Comparison of ENCODE assay signal across 8 mouse cellular contexts in genomic region chr10:7470457-7470856, GRCm38 (mm10). TPM values are rescaled to one million over a fixed set of nuclear protein-coding genes. Genes with fewer than 3 reads are reported as not detected.
A peak's percentile ranks its signal among the peaks of the same experiment; 100 is the strongest.
DNase-seq lines count a peak whose midpoint lies in the region; ATAC-seq and TF ChIP-seq lines count a peak whose summit lies in the region.

No protein-coding gene starts in this region.

- ATAC-seq in kidney, embryonic 16.5 days (ENCODE audit: low FRiP score, low TSS enrichment) = no peak
- ATAC-seq in midbrain, postnatal 0 days (ENCODE audit: low FRiP score) = no peak

- peak overlapping the region; percentile 53 for H3K4me2 ChIP-seq in kidney, embryonic 16.5 days (replicated peaks; ENCODE audit: low read depth, low read length)
- peak overlapping the region; percentile 6; the same call in 1 of the 2 replicates for H3K4me2 ChIP-seq in midbrain, postnatal 0 days (ENCODE audit: low read depth, low read length, poor library complexity, severe bottlenecking)

- TF ChIP-seq CTCF in midbrain, postnatal 0 days (IDR thresholded peaks at IDR 0.05) = no peak

- WGBS in kidney, embryonic 16.5 days = 13% methylated on average over 7 of the region's 7 CpGs
- WGBS in embryonic facial prominence, embryonic 10.5 days = 16% methylated on average over 7 of the region's 7 CpGs
- 13% methylated on average over 7 of the region's 7 CpGs for WGBS in midbrain, postnatal 0 days

- H3K9ac ChIP-seq in kidney, embryonic 16.5 days (replicated peaks; ENCODE audit: low read length) = no peak overlapping the region; the same call in 1 of the 2 replicates
- no peak overlapping the region for H3K9ac ChIP-seq in midbrain, postnatal 0 days (replicated peaks; ENCODE audit: low read length, poor library complexity, severe bottlenecking)

- intact Hi-C loops in gastrocnemius, postnatal 36 days (cut with DNase I) = no loop called here

- no peaks in the 10 kb centered on the region for H3K36me3 ChIP-seq in kidney, embryonic 16.5 days (ENCODE audit: insufficient read depth, low read length)
- no peaks in the 10 kb centered on the region for H3K36me3 ChIP-seq in embryonic facial prominence, embryonic 10.5 days (replicated peaks)
- no peaks in the 10 kb centered on the region for H3K36me3 ChIP-seq in midbrain, postnatal 0 days (ENCODE audit: insufficient read depth, low read length)

- no peaks in the 10 kb centered on the region for H3K4me1 ChIP-seq in kidney, embryonic 16.5 days (ENCODE audit: insufficient read depth, low read length)
- no peaks in the 10 kb centered on the region for H3K4me1 ChIP-seq in embryonic facial prominence, embryonic 10.5 days
- no peaks in the 10 kb centered on the region for H3K4me1 ChIP-seq in midbrain, postnatal 0 days (ENCODE audit: insufficient read depth, low read length)

- DNase-seq in kidney, adult 9 months = no peak
- DNase-seq in embryonic facial prominence, embryonic 10.5 days (ENCODE audit: low spot score) = peak; percentile 8
- peak; percentile 36 for DNase-seq in induced T-regulatory cell, adult 2 months (ENCODE audit: low read depth)
- DNase-seq in midbrain, postnatal 0 days (ENCODE audit: low spot score) = no peak
- DNase-seq in layer of hippocampus, postnatal 25 days (ENCODE audit: extremely low spot score in 1 of 2, low spot score in 1 of 2) = no peak
- DNase-seq in gastrocnemius, postnatal 36 days = no peak
- no peak for DNase-seq in natural killer cell, adult 2 months (ENCODE audit: low spot score in 2 of 2)

- no peak overlapping the region for H3K27ac ChIP-seq in kidney, embryonic 16.5 days (ENCODE audit: low read length)
- H3K27ac ChIP-seq in embryonic facial prominence, embryonic 10.5 days (replicated peaks) = no peak overlapping the region
- H3K27ac ChIP-seq in midbrain, postnatal 0 days (ENCODE audit: low read depth, low read length) = no peak overlapping the region

- H3K27me3 ChIP-seq in kidney, embryonic 16.5 days (ENCODE audit: insufficient read depth, low read length) = no peaks in the 10 kb centered on the region
- H3K27me3 ChIP-seq in embryonic facial prominence, embryonic 10.5 days (replicated peaks; ENCODE audit: low read depth, poor library complexity, severe bottlenecking) = no peaks in the 10 kb centered on the region
- H3K27me3 ChIP-seq in midbrain, postnatal 0 days (ENCODE audit: insufficient read depth, low read length) = no peaks in the 10 kb centered on the region

- H3K9me3 ChIP-seq in kidney, embryonic 16.5 days (ENCODE audit: low read length) = no peaks in the 10 kb centered on the region
- no peaks in the 10 kb centered on the region; the same call in 1 of the 2 replicates for H3K9me3 ChIP-seq in embryonic facial prominence, embryonic 10.5 days
- no peaks in the 10 kb centered on the region for H3K9me3 ChIP-seq in midbrain, postnatal 0 days (ENCODE audit: low read length)

- peak overlapping the region; percentile 32 for H3K4me3 ChIP-seq in kidney, embryonic 16.5 days (ENCODE audit: low read length)
- H3K4me3 ChIP-seq in embryonic facial prominence, embryonic 10.5 days = peak overlapping the region; percentile 37; the same call in 1 of the 2 replicates
- no peak overlapping the region for H3K4me3 ChIP-seq in midbrain, postnatal 0 days (ENCODE audit: low read depth, low read length)

RNA-seq across cellular contexts. Expression of gene Ulbp1, which starts 3.0 kb away (rescaled TPM):
- 2.5 and 3.6 TPM in 2 replicates for polyA plus RNA-seq in kidney, embryonic 16.5 days (2015; fragmentation: Nextera tagmentation; extraction: Ambion mirVana)
- polyA plus RNA-seq in embryonic facial prominence, embryonic 10.5 days (2016; fragmentation: Nextera tagmentation; extraction: Ambion mirVana) = 0.86 and 0.93 TPM in 2 replicates
- total RNA-seq in midbrain, postnatal 0 days (2014; rRNA removed) = 0.49 and 0.85 TPM in 2 replicates
- polyA plus RNA-seq in midbrain, postnatal 0 days (2015; fragmentation: Nextera tagmentation; extraction: Ambion mirVana) = 0.11 and 0.27 TPM in 2 replicates
- total RNA-seq in layer of hippocampus, postnatal 25 days (2021) = under 1 TPM; 0.07 to 0.76 TPM
- 1 to 10 TPM; 1.3 to 1.5 TPM for total RNA-seq in gastrocnemius, postnatal 36 days (2021)

Comparison
In these comparisons a context has a peak if more than half of its experiments do, and no peak if none do; other contexts are left out.
1. DNase-seq: peak in embryonic facial prominence, embryonic 10.5 days (single experiment) and induced T-regulatory cell, adult 2 months (single experiment); none in kidney, adult 9 months (single experiment), midbrain, postnatal 0 days (single experiment), layer of hippocampus, postnatal 25 days (0 of 2), gastrocnemius, postnatal 36 days (0 of 2) and natural killer cell, adult 2 months (0 of 2).